Comparison of ENCODE assay signal across 8 mouse cellular contexts in genomic region chr4:24574276-24574675, GRCm38 (mm10).
DNase-seq lines count a peak whose midpoint lies in the region; ATAC-seq lines count a peak whose summit lies in the region.

No protein-coding gene starts in this region.

- no peaks in the 10 kb centered on the region for H3K9me3 ChIP-seq in embryonic facial prominence, embryonic 11.5 days (replicated peaks; ENCODE audit: control insufficient read depth, low read length)
- H3K9me3 ChIP-seq in heart, embryonic 10.5 days: no peaks in the 10 kb centered on the region
- no peaks in the 10 kb centered on the region for H3K9me3 ChIP-seq in liver, embryonic 13.5 days (replicated peaks)
- H3K9me3 ChIP-seq in neural tube, embryonic 11.5 days (ENCODE audit: control insufficient read depth, low read length): no peaks in the 10 kb centered on the region
- H3K9me3 ChIP-seq in stomach, embryonic 14.5 days (ENCODE audit: control insufficient read depth, low read depth, low read length): no peaks in the 10 kb centered on the region

- DNase-seq in CD4-positive helper T cell, adult 2 months (ENCODE audit: low read depth, low spot score): peak; percentile 60
- DNase-seq in adrenal gland, postnatal 36 days: peak; percentile 80 to 88
- DNase-seq in embryonic facial prominence, embryonic 11.5 days (ENCODE audit: low spot score): peak; percentile 81
- DNase-seq in heart, embryonic 10.5 days (ENCODE audit: low spot score): peak; percentile 82
- peak; percentile 73 to 85 for DNase-seq in kidney, postnatal 25 days
- peak; percentile 36 for DNase-seq in liver, embryonic 13.5 days
- peak; percentile 80 for DNase-seq in neural tube, embryonic 11.5 days (ENCODE audit: low spot score)

- no peaks in the 10 kb centered on the region for H3K4me1 ChIP-seq in embryonic facial prominence, embryonic 11.5 days (ENCODE audit: control insufficient read depth, insufficient read depth, low read length)
- H3K4me1 ChIP-seq in heart, embryonic 10.5 days: no peaks in the 10 kb centered on the region
- peaks cover 13% of the 10 kb centered on the region for H3K4me1 ChIP-seq in liver, embryonic 13.5 days (replicated peaks)
- no peaks in the 10 kb centered on the region for H3K4me1 ChIP-seq in neural tube, embryonic 11.5 days (ENCODE audit: control insufficient read depth, insufficient read depth, low read length)
- H3K4me1 ChIP-seq in stomach, embryonic 14.5 days (ENCODE audit: control insufficient read depth, insufficient read depth, low read length): no peaks in the 10 kb centered on the region

- no peaks in the 10 kb centered on the region for H3K36me3 ChIP-seq in embryonic facial prominence, embryonic 11.5 days (replicated peaks; ENCODE audit: control insufficient read depth, insufficient read depth, low read depth, low read length)
- peaks cover 22% of the 10 kb centered on the region for H3K36me3 ChIP-seq in heart, embryonic 10.5 days
- peaks cover 27% of the 10 kb centered on the region for H3K36me3 ChIP-seq in liver, embryonic 13.5 days
- H3K36me3 ChIP-seq in neural tube, embryonic 11.5 days (ENCODE audit: control insufficient read depth, insufficient read depth, low read length): no peaks in the 10 kb centered on the region
- H3K36me3 ChIP-seq in stomach, embryonic 14.5 days (ENCODE audit: control insufficient read depth, insufficient read depth, low read length): no peaks in the 10 kb centered on the region

- no peaks in the 10 kb centered on the region for H3K27me3 ChIP-seq in embryonic facial prominence, embryonic 11.5 days (ENCODE audit: control insufficient read depth, insufficient read depth, low read length)
- no peaks in the 10 kb centered on the region for H3K27me3 ChIP-seq in heart, embryonic 10.5 days (ENCODE audit: insufficient read depth, poor library complexity, severe bottlenecking)
- H3K27me3 ChIP-seq in liver, embryonic 13.5 days: no peaks in the 10 kb centered on the region
- H3K27me3 ChIP-seq in neural tube, embryonic 11.5 days (ENCODE audit: control insufficient read depth, insufficient read depth, low read length): no peaks in the 10 kb centered on the region
- H3K27me3 ChIP-seq in stomach, embryonic 14.5 days (ENCODE audit: control insufficient read depth, insufficient read depth, low read length): no peaks in the 10 kb centered on the region

- no peak overlapping the region for H3K4me3 ChIP-seq in embryonic facial prominence, embryonic 11.5 days (ENCODE audit: low read depth, low read length)
- no peak overlapping the region for H3K4me3 ChIP-seq in heart, embryonic 10.5 days
- H3K4me3 ChIP-seq in liver, embryonic 13.5 days (replicated peaks): no peak overlapping the region
- H3K4me3 ChIP-seq in neural tube, embryonic 11.5 days (ENCODE audit: low read depth, low read length): no peak overlapping the region
- no peak overlapping the region for H3K4me3 ChIP-seq in stomach, embryonic 14.5 days (ENCODE audit: low read depth, low read length)

- 0 out of 2 replicates have a peak, but pooled peaks have one; percentile 56 for ATAC-seq in embryonic facial prominence, embryonic 11.5 days (replicated peaks; ENCODE audit: insufficient number of reproducible peaks, low FRiP score, low TSS enrichment, low read depth)
- peak; percentile 49; the same call in 1 of the 2 replicates for ATAC-seq in liver, embryonic 13.5 days (ENCODE audit: low read depth)
- ATAC-seq in neural tube, embryonic 11.5 days (ENCODE audit: insufficient read depth, low FRiP score, low TSS enrichment): peak; percentile 82; the same call in 1 of the 2 replicates
- peak; percentile 79; the same call in 1 of the 2 replicates for ATAC-seq in stomach, embryonic 14.5 days (ENCODE audit: insufficient number of reproducible peaks, insufficient read depth, low FRiP score, low read depth)

- H3K4me2 ChIP-seq in embryonic facial prominence, embryonic 11.5 days (ENCODE audit: low read depth, low read length): no peak overlapping the region
- no peak overlapping the region for H3K4me2 ChIP-seq in liver, embryonic 13.5 days
- H3K4me2 ChIP-seq in neural tube, embryonic 11.5 days (ENCODE audit: low read depth): no peak overlapping the region
- no peak overlapping the region for H3K4me2 ChIP-seq in stomach, embryonic 14.5 days (replicated peaks; ENCODE audit: low read depth, low read length)

- no peak overlapping the region for H3K27ac ChIP-seq in embryonic facial prominence, embryonic 11.5 days (replicated peaks; ENCODE audit: low read depth, low read length)
- no peak overlapping the region for H3K27ac ChIP-seq in heart, embryonic 10.5 days
- H3K27ac ChIP-seq in liver, embryonic 13.5 days: no peak overlapping the region
- no peak overlapping the region for H3K27ac ChIP-seq in neural tube, embryonic 11.5 days (ENCODE audit: low read depth, low read length)
- no peak overlapping the region for H3K27ac ChIP-seq in stomach, embryonic 14.5 days (ENCODE audit: low read length)

- no peak overlapping the region for H3K9ac ChIP-seq in embryonic facial prominence, embryonic 11.5 days (replicated peaks; ENCODE audit: low read length)
- no peak overlapping the region for H3K9ac ChIP-seq in liver, embryonic 13.5 days
- H3K9ac ChIP-seq in neural tube, embryonic 11.5 days (ENCODE audit: low read length): no peak overlapping the region
- H3K9ac ChIP-seq in stomach, embryonic 14.5 days (replicated peaks; ENCODE audit: low read depth, low read length): no peak overlapping the region

- WGBS in embryonic facial prominence, embryonic 11.5 days: 16% methylated on average over 6 of the region's 6 CpGs
- WGBS in heart, embryonic 10.5 days: 22% methylated on average over 6 of the region's 6 CpGs
- 21% methylated on average over 6 of the region's 6 CpGs for WGBS in liver, embryonic 13.5 days (ENCODE audit: insufficient replicate concordance)
- WGBS in neural tube, embryonic 11.5 days: 21% methylated on average over 6 of the region's 6 CpGs
- WGBS in stomach, embryonic 14.5 days: 19% methylated on average over 6 of the region's 6 CpGs
